Mouse (Mus musculus): Measurements from ENCODE around the gene Scube1.

DNA sequence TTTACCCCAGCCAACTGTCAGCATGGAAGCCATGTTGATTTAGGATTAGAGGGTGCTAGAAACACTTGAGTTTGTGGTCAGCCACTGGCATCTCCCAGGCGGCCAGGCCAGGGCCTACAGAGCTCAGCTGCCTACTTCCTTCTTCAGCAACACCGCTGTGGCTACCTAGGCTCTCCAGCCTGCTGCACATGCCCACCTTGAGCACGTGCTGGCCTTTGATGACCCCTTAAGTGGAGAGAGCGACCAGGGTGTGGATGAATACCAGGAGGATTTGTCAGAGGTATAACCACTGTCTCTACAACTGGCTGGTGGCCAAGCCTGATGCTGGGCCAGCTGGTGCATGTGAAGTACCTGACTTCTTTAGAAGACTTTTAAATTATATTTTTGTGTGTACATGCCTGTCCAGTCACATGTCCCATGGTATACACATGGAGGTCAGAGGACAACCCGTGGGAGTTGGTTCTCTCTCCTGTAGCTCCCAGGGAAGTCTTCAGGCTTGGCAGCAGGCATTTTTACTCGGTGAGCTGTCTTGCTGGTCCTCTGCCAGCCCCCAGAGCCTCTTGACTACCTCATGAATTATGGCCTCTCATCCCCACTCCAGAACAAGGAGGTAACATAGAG lies 150.0 kb downstream of the Scube1 start:
- TF ChIP-seq POLR2A (IDR thresholded peaks at IDR 0.05; ENCODE audit: borderline replicate concordance, insufficient read depth, low read length) (no peak), CTCF (IDR thresholded peaks at IDR 0.05; ENCODE audit: borderline replicate concordance, insufficient read depth, low read depth, low read length) (no peak)

Data from cerebellum, adult 2 months (tissue).